Mouse (Mus musculus) left cerebral cortex, postnatal 4 days (tissue): ENCODE measurements around the gene Snx20. TPM values are rescaled to one million over a fixed set of nuclear protein-coding genes. Genes with fewer than 3 reads are reported as not detected.

Experiments
- DNase-seq: peaks from one replicate; pipeline ENCODE4 v3.0.0-alpha.2; 2022
- intact Hi-C: fragments of 180-260 bp; cut with DNase I; formaldehyde crosslinking; loops from one replicate; pipeline ENCODE4 v1.15.1; 2025
- total RNA-seq, 2 experiments: library from RNA; stranded (reverse); gene quantifications; 2 replicates each; pipeline ENCODE4 v1.2.3; 2021

Gene Snx20
- total RNA-seq, 2 experiments from 2014 or later, result 0.84 to 0.89 TPM

DNA sequence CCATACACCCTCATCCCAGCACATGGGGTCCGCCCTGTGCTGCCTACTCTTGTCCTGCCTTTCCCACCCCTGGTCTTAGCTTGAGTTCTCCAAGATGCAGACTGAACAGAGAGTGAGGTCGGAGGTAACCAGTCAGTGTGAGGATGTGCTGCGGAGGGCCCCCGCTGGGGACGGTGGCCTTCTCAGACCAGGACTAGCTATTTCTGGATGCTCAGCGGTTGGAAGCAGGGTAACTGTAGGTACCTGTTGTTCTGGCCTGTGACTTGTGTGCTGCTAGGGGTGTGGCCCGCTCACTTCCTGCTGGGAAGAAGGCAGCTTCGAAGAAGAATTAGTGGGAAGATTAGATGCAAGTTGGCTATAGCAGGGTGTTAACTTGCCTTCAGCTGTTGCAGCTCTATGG lies 26.9 kb downstream of the Snx20 start:
- intact Hi-C loops, result loop anchor here (10.0 kb wide), 1 partner anchor 84 kb away; the partner anchor contains the start of gene Nkd1
- no peak for DNase-seq

- peak; percentile 65 for DNase-seq
- intact Hi-C loops, result loop anchor here (10.0 kb wide), 1 partner anchor 81 kb away; the partner anchor contains the start of gene Nkd1
Observed at GRCm38 (mm10) chr8:88605361-88606040, 30.4 kb downstream of the Snx20 start.

DNA sequence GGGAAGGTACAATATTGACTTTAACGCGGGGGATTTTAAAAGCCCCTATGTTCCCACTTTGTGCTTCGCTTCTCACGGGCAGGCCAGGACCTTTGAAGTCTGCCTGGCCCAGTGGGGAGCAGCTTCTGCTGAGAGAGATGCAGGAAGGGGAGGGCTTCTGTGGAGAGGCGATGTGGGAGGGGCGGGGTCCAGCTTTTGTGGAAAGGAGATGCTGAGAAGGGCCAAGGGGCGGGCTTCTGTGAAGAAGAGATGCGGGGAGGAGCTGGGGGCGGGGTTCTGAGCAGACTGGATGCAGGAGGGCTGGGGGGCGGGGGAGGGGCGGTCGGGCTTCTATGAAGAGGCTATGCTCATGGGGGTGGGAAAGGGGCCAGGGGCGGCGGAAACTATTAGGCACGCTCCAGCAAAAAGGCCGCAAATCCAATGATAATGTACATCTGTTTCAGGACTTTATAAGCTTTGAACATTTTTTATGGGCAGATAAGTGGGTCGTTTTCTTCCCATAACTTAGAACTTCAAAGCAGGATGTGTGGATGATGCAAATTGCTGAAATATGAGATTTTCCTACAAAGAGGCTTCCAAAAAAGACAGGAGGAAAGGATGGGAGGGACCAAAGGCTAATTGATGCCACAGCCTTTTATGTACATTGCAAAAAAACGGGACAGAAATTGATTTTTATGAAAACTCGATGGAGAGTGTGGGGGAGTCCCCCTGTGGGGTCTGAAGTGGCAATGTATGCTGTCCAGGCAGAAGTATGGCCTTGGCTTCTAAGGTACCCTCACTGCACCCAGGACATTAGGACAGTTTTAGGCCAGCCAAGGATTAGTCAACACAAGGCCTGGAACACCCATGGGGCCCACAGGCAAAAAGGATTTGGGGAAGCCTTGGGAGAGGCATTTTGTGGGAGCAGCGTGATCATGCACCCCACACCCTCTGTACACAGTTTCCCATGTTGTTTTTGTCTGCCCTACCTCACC lies 31.6 kb downstream of the Snx20 start:
- peak; percentile 94 for DNase-seq
- intact Hi-C loops, result loop anchor here (10.0 kb wide), 1 partner anchor 80 kb away; the partner anchor contains the start of gene Nkd1

DNA sequence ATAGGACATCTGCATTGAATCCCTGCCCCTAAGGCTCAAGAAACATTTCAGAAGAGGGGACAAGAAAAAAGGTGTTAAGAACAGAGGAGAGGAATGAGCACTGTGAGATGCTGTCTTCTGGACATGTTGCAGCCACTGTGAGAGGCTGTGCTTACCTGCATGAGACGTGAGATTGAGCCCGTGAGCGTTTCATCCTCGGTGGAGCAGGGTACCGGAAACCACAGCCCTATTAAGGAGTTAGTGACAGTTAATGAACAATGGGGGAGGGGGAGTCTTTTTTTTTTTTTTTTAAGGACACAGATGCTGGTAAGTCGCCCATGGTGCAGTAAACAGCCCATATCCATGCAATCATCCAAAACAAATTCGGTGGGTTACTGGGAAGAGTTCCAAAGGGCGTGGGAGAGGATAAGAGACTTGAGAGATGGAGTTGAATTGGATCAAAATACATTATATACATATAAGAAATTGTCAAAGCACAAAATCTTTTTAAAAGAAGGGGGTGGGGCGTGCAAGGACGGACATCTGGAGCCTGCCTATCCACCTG lies 32.4 kb downstream of the Snx20 start:
- DNase-seq, result peak; percentile 27
- intact Hi-C loops, result loop anchor here (10.0 kb wide), 1 partner anchor 79 kb away; the partner anchor contains the start of gene Nkd1

DNA sequence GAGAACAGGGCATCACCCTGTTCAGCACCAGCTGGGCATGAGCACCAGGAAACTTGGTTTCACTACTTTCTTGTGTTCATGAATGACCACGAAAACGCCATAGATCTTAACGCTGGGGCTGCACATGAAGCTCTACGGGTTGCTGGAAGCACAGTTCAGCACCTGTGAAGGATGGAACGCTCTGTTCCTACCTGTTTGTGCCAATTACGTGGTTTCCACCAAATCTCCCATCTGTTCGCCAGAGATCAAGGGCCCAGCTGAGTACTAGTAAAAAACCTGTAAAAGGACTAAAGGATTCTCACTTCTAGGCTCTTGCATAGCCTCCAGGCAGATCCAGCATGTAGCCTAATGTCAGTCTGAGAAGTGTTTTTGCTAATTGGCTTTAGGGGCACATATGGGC lies 36.4 kb downstream of the Snx20 start:
- no peak for DNase-seq
- intact Hi-C loops, result no loop called here

DNA sequence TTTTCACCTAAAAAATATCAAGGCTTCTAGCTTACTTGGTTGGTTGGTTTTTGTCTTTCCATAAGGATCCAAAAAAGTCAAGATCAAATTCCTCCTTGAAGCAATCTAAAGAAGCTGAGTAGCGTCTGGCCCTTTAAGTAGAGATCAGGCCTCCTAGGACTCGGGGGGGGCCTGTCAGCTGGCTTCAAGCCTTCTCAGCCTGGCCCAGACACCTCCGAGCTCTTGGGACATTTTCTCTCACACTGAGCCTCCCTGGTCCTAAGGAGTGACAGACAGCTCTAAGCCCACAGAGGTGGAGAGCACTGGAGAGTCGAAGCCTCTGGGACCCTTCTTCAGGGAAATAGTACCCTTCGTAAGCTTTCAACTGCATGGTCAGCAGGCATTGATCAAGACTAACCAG lies 37.4 kb downstream of the Snx20 start:
- DNase-seq, result no peak
- intact Hi-C loops, result no loop called here

GRCm38 (mm10) chr8:88596042-88596441 lies 39.9 kb downstream of the Snx20 start:
- intact Hi-C loops, result no loop called here

DNA sequence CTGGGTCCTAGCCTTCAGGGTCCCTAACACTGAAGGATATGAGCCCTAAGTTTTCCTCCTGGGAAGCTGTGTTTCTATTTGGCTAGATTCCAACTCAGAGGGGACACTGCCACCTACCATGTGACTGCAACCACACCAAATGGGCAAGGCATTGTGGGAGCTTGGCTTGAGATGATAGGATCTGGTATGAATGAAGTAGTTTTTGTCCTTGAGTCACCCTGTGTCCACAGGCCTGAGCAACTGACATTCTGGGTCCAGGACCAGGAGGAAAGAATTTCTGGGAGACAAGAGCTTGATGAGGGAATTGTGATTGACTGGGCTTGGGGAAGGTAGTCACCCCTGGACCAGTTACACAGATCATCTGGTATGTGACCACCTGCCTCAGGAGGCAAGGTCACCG lies 42.0 kb downstream of the Snx20 start:
- intact Hi-C loops, result no loop called here
- no peak for DNase-seq

More at GRCm38 (mm10) chr8:88596042-88596441, 39.9 kb downstream of the Snx20 start:
- DNase-seq, result no peak

GRCm38 (mm10) chr8:88590226-88590625 lies 45.7 kb downstream of the Snx20 start:
- intact Hi-C loops, result no loop called here
- DNase-seq, result no peak

GRCm38 (mm10) chr8:88588205-88588889 lies 47.6 kb downstream of the Snx20 start:
- no peak for DNase-seq
- intact Hi-C loops, result no loop called here

DNA sequence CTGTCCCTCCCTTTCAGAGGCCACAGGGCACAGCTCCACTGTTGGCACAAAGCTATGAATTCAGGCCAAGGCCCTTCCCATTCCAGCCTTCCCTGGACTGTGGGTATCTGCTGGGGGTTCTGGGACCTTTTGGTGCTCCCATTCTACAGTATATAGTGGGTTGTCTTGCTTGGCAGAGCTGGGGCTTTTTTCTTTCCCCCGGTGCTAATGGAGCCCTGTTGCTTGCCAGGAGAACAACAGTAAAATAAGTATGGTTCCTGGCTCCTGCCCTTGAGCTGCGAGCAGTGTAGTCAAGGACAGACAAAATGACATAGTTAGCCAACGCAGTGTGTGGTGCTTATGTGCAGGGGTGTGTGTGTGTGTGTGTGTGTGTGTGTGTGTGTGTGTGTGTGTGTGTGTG lies 52.1 kb downstream of the Snx20 start:
- DNase-seq, result no peak
- intact Hi-C loops, result no loop called here

- DNase-seq, result no peak
- intact Hi-C loops, result no loop called here
Observed at GRCm38 (mm10) chr8:88580785-88581184, 55.1 kb downstream of the Snx20 start.

- intact Hi-C loops, result no loop called here
- DNase-seq, result peak; percentile 88
Observed at GRCm38 (mm10) chr8:88579668-88580330, 56.1 kb downstream of the Snx20 start.

- intact Hi-C loops, result no loop called here
- DNase-seq, result peak; percentile 50
Observed at GRCm38 (mm10) chr8:88579246-88579645, 56.7 kb downstream of the Snx20 start.

DNA sequence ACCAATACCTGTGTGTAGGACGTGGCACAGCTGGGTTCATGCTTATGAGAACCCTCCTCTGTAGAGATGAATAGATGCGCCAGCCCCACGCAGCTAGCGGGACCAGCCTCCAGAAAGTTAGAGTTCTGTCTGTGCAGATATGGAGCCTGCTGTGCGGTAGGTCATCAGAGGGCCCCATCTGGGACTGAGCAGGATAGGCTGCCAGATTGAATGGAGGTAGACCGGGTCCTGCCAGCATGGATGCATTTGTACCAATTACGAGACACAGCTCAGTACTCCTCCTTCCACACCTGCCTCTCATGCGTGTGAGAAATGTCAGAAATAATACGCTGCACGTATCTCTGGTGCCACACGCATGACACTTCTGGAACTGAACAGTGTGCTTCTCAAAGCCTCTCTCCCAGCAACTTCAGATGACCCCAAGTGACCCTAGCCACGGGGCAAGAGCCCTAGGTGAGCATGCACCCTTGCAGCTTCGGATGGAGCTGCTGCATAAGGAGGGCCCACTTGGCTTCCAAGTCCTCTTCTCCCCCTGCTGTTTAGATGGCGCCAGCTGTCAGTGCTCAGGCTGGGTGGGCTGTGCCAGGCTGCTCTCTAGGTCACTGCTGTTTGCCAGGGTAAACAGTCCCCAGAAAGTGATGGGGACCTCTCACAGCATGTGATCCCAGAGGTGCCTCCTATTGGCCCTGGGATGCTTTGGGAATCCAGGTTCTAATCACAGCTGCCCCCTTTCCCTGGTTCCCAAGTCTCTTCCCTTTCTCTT lies 57.3 kb downstream of the Snx20 start:
- DNase-seq, result peak; percentile 76
- intact Hi-C loops, result no loop called here

- peak; percentile 66 for DNase-seq
- intact Hi-C loops, result no loop called here
Observed at GRCm38 (mm10) chr8:88577666-88578065, 58.3 kb downstream of the Snx20 start.
